Mouse (Mus musculus) CH12.LX (cell line): ENCODE data around the gene Kif20b. TPM values are rescaled to one million over a fixed set of nuclear protein-coding genes. Genes with fewer than 3 reads are reported as not detected.

Source experiments
- DNase-seq: peaks from one replicate; pipeline ENCODE4 v3.0.0-alpha.2; 2013; ENCODE audit errors: extremely low read depth
- H3K27ac ChIP-seq: 2 replicates; pipeline ENCODE4 v1.5.1; 2012; ENCODE audit warnings: low read depth, mild to moderate bottlenecking, control low read depth, moderate library complexity; ENCODE audit not compliant: insufficient read depth
- H3K27me3 ChIP-seq: replicated peaks from 2 replicates; pipeline ENCODE3; 2012; ENCODE audit warnings: inconsistent platforms
- H3K36me3 ChIP-seq, 2 experiments: replicated peaks in 1 of 2; 2 replicates each; pipeline versions ENCODE3 to v1.6.1; 2012; ENCODE audit warnings: inconsistent platforms in 1 of 2, low read length in 1 of 2, mild to moderate bottlenecking in 1 of 2, mixed read lengths in 1 of 2, moderate library complexity in 1 of 2; ENCODE audit not compliant: control insufficient read depth in 1 of 2, insufficient read depth in 1 of 2
- H3K4me1 ChIP-seq, 2 experiments: 2 replicates each; pipeline ENCODE4 v1.6.1; 2012; ENCODE audit warnings: inconsistent platforms in 1 of 2, moderate library complexity in 1 of 2; ENCODE audit not compliant: insufficient read depth in 2 of 2, control insufficient read depth in 1 of 2
- H3K4me2 ChIP-seq: 2 replicates; pipeline ENCODE4 v1.6.1; 2012; ENCODE audit warnings: low read depth, mild to moderate bottlenecking, control low read depth; ENCODE audit not compliant: poor library complexity, insufficient read depth, severe bottlenecking
- H3K4me3 ChIP-seq, 3 experiments: fragments of 150-350 bp in 1 of 3; sonication (generic) in 1 of 3; replicated peaks in 1 of 3; 2 replicates each; pipeline versions ENCODE3 to v1.5.1; 2011 to 2012; ENCODE audit warnings: low read depth in 2 of 3, low read length in 2 of 3, mild to moderate bottlenecking in 2 of 3, moderate library complexity in 2 of 3, control low read depth in 1 of 3, improper control_type of control experiment in 1 of 3, inconsistent platforms in 1 of 3, mixed read lengths in 1 of 3; ENCODE audit not compliant: poor library complexity in 1 of 3
- H3K79me2 ChIP-seq: replicated peaks from 2 replicates; pipeline ENCODE4 v1.6.1; 2012; ENCODE audit warnings: mild to moderate bottlenecking, moderate library complexity; ENCODE audit not compliant: control insufficient read depth, poor library complexity, insufficient read depth, severe bottlenecking; ENCODE audit errors: extremely low read depth
- H3K9ac ChIP-seq: 2 replicates; pipeline ENCODE4 v1.6.1; 2012; ENCODE audit warnings: low read depth, mild to moderate bottlenecking, control low read depth, moderate library complexity; ENCODE audit not compliant: insufficient read depth
- H3K9me3 ChIP-seq: replicated peaks from 2 replicates; pipeline ENCODE3; 2012; ENCODE audit warnings: low read length, inconsistent platforms, mixed read lengths
- BHLHE40 ChIP-seq: IDR thresholded peaks from 2 replicates; pipeline ENCODE4 v1.6.1; 2011; ENCODE audit warnings: mild to moderate bottlenecking, low read depth, low read length, improper control_type of control experiment
- CHD1 ChIP-seq: IDR thresholded peaks from 2 replicates; pipeline ENCODE4 v1.6.1; 2012; ENCODE audit warnings: low read depth, low read length, improper control_type of control experiment, inconsistent platforms
- CTCF ChIP-seq, 2 experiments: IDR thresholded peaks in 1 of 2; conservative IDR thresholded peaks in 1 of 2; 2 replicates each; pipeline ENCODE4 v1.5.1; 2011 to 2012; ENCODE audit warnings: low read depth in 2 of 2, low read length in 2 of 2, improper control_type of control experiment in 1 of 2, inconsistent platforms in 1 of 2, mild to moderate bottlenecking in 1 of 2, moderate library complexity in 1 of 2
- ETS1 ChIP-seq: conservative IDR thresholded peaks from 2 replicates; pipeline ENCODE4 v1.6.1; 2012; ENCODE audit warnings: low read depth, mild to moderate bottlenecking, inconsistent platforms, low read length, improper control_type of control experiment, moderate library complexity
- GABPA ChIP-seq: IDR thresholded peaks from 2 replicates; pipeline ENCODE4 v1.6.1; 2012; ENCODE audit warnings: low read depth, low read length, improper control_type of control experiment, inconsistent platforms; ENCODE audit not compliant: insufficient replicate concordance
- HCFC1 ChIP-seq: IDR thresholded peaks from 2 replicates; pipeline ENCODE4 v1.6.1; 2012; ENCODE audit warnings: low read depth, mild to moderate bottlenecking, inconsistent platforms, low read length, improper control_type of control experiment
- IRF4 ChIP-seq: IDR thresholded peaks from 2 replicates; pipeline ENCODE4 v1.6.1; 2014; ENCODE audit warnings: low read depth, mild to moderate bottlenecking, inconsistent platforms, low read length, improper control_type of control experiment
- JUND ChIP-seq: conservative IDR thresholded peaks from 2 replicates; pipeline ENCODE4 v1.6.1; 2011; ENCODE audit warnings: low read depth, low read length, improper control_type of control experiment
- KAT2A ChIP-seq: IDR thresholded peaks from 2 replicates; pipeline ENCODE4 v1.6.1; 2012; ENCODE audit warnings: low read length, improper control_type of control experiment, inconsistent platforms; ENCODE audit not compliant: insufficient replicate concordance
- MAFK ChIP-seq: IDR thresholded peaks from 2 replicates; pipeline ENCODE4 v1.6.1; 2011; ENCODE audit warnings: low read length, improper control_type of control experiment; ENCODE audit not compliant: insufficient replicate concordance
- MEF2A ChIP-seq: IDR thresholded peaks from 2 replicates; pipeline ENCODE4 v1.6.1; 2014; ENCODE audit warnings: low read depth, mild to moderate bottlenecking, inconsistent platforms, low read length, improper control_type of control experiment, borderline replicate concordance
- MXI1 ChIP-seq: IDR thresholded peaks from 2 replicates; pipeline ENCODE4 v1.6.1; 2011; ENCODE audit warnings: mild to moderate bottlenecking, low read depth, low read length, improper control_type of control experiment
- MYC ChIP-seq: IDR thresholded peaks from 2 replicates; pipeline ENCODE4 v1.6.1; 2011; ENCODE audit warnings: low read depth, mild to moderate bottlenecking, improper control_type of control experiment, low read length
- NRF1 ChIP-seq: IDR thresholded peaks from 2 replicates; pipeline ENCODE4 v1.6.1; 2014; ENCODE audit warnings: low read depth, mild to moderate bottlenecking, inconsistent platforms, low read length, improper control_type of control experiment, moderate library complexity
- POLR2AphosphoS2 ChIP-seq: IDR thresholded peaks from 2 replicates; pipeline ENCODE4 v1.6.1; 2011; ENCODE audit warnings: low read depth, low read length, improper control_type of control experiment
- RCOR1 ChIP-seq: conservative IDR thresholded peaks from 2 replicates; pipeline ENCODE4 v1.6.1; 2012; ENCODE audit warnings: low read depth, mild to moderate bottlenecking, inconsistent platforms, low read length, improper control_type of control experiment
- SIN3A ChIP-seq: IDR thresholded peaks from 2 replicates; pipeline ENCODE4 v1.6.1; 2012; ENCODE audit warnings: low read length, improper control_type of control experiment, inconsistent platforms
- TCF12 ChIP-seq: IDR thresholded peaks from 2 replicates; pipeline ENCODE4 v1.6.1; 2014; ENCODE audit warnings: low read depth, mild to moderate bottlenecking, inconsistent platforms, low read length, improper control_type of control experiment
- ZC3H11A ChIP-seq: IDR thresholded peaks from 2 replicates; pipeline ENCODE4 v1.6.1; 2012; ENCODE audit warnings: low read depth, mild to moderate bottlenecking, inconsistent platforms, low read length, improper control_type of control experiment
- ZKSCAN1 ChIP-seq: IDR thresholded peaks from 2 replicates; pipeline ENCODE4 v1.6.1; 2012; ENCODE audit warnings: low read depth, inconsistent platforms, low read length, improper control_type of control experiment, borderline replicate concordance
- ZMIZ1 ChIP-seq: IDR thresholded peaks from 2 replicates; pipeline ENCODE4 v1.6.1; 2012; ENCODE audit warnings: low read depth, mild to moderate bottlenecking, inconsistent platforms, low read length, improper control_type of control experiment
- ZNF384 ChIP-seq: IDR thresholded peaks from 2 replicates; pipeline ENCODE4 v1.6.1; 2012; ENCODE audit warnings: low read depth, low read length, improper control_type of control experiment, inconsistent platforms
- dilution Hi-C: fragments of 300-500 bp; cut with MboI; formaldehyde crosslinking; loops from 2 replicates; pipeline ENCODE4 v1.14.3; 2020; ENCODE audit warnings: low sequenced_read_pairs; ENCODE audit not compliant: extremely low pct_unique_long_range_greater_than_20kb, extremely low pct_ligation_motif_present
- in situ Hi-C: fragments of 300-500 bp; cut with MboI; formaldehyde crosslinking; loops from 3 replicates; pipeline ENCODE4 v1.14.3; 2019; ENCODE audit warnings: low sequenced_read_pairs, low pct_ligation_motif_present, low pct_unique_long_range_greater_than_20kb, mixed read lengths
- polyA plus RNA-seq: library from polyadenylated mRNA; unstranded; fragments of >175 nt; gene quantifications from 2 replicates; pipeline ENCODE4 v1.2.1, GENCODE M21; 2012; ENCODE audit warnings: low read depth; ENCODE audit not compliant: insufficient read length
- total RNA-seq, 2 experiments: library from RNA; depleted of rRNA; stranded (reverse); fragments of 300-350 nt in 1 of 2; fragments of >200 nt in 1 of 2; gene quantifications; 2 replicates each; pipeline ENCODE4 v1.2.3; 2012 to 2014

Gene Kif20b
- total and polyA plus RNA-seq, 3 experiments: 32.4 to 89.0 (median 59.5) TPM

DNA sequence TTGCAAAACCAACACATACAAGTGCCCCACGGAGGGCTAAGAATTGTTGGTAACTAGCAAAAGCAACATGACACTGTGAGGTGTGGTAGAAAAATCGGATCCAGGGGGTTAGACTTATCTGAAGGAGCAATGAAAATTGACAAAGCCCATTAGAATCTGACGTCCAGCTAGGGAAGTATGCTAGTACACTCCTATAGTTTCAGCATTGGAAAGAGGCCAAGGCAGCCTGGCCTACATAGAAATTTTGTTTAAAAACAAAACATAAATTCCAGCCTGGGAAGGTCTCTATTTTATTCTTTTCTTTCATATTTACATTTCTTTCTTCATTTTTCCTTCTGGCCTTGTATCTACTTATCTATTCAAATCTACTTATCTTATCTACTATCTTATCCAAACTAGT lies 1.6 kb upstream of the Kif20b start:
- TF ChIP-seq MEF2A: no peak
- TF ChIP-seq SIN3A: no peak
- no peak for TF ChIP-seq ZKSCAN1
- TF ChIP-seq BHLHE40: no peak
- no peak for TF ChIP-seq JUND
- TF ChIP-seq CHD1: no peak
- TF ChIP-seq GABPA: no peak
- no peak for TF ChIP-seq ZC3H11A
- TF ChIP-seq MYC: no peak
- no peak for TF ChIP-seq IRF4
- no peak for TF ChIP-seq HCFC1
- no peak for TF ChIP-seq ZNF384
- no peak for TF ChIP-seq ZMIZ1
- TF ChIP-seq ETS1: no peak
- no peak for TF ChIP-seq MAFK
- TF ChIP-seq KAT2A: no peak
- no peak for TF ChIP-seq TCF12
- no peak for TF ChIP-seq RCOR1
- TF ChIP-seq NRF1: no peak
- TF ChIP-seq MXI1: no peak
- TF ChIP-seq, all 38 proteins: peak for 0
- H3K4me1 ChIP-seq: peaks cover 3 to 14% of the 10 kb centered on the region in 2 experiments; a peak in 2 of 4 replicates
- in situ Hi-C loops: no loop called here
- H3K27me3 ChIP-seq: no peaks in the 10 kb centered on the region
- H3K27ac ChIP-seq: no peak overlapping the region
- peaks cover 32% of the 10 kb centered on the region for H3K79me2 ChIP-seq
- H3K4me2 ChIP-seq: no peak overlapping the region
- H3K36me3 ChIP-seq: peaks cover 8 to 14% of the 10 kb centered on the region in 2 experiments
- H3K4me3 ChIP-seq: no peak overlapping the region
- DNase-seq: no peak
- H3K9me3 ChIP-seq: no peaks in the 10 kb centered on the region
- dilution Hi-C loops: no loop called here
- H3K9ac ChIP-seq: no peak overlapping the region

DNA sequence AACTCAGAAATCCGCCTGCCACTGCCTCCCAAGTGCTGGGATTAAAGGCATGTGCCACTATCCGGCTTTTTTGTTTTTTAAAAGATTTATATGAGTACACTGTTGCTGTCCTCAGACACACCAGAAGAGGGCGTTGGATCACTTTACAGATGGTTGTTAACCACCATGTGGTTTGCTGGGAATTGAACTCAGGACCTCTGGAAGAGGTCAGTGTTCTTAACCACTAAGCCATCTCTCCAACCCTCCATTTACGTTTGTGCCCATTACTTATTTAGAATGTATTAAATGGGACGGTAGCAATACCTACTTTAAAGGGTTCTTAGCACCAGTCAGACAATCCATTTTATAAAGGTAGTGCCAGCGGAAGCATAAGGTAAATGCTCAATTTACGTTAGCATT lies 909 bp upstream of the Kif20b start:
- peak; percentile 58 for DNase-seq
- Histone ChIP-seq H3K4me3 (peak overlapping the region; percentile 82 to 98 (median 89)), H3K27ac (no peak overlapping the region), H3K36me3 (peaks cover 9 to 16% of the 10 kb centered on the region in 2 experiments), H3K79me2 (peaks cover 36% of the 10 kb centered on the region), H3K9me3 (no peaks in the 10 kb centered on the region)
- in situ Hi-C loops: no loop called here
- no peak for TF ChIP-seq POLR2AphosphoS2
- peak; percentile 15 to 51; a peak in 2 of 4 replicates for TF ChIP-seq CTCF (conservative IDR thresholded peaks at IDR 0.05 in 1 of 2, IDR thresholded peaks at IDR 0.05 in 1 of 2; ENCODE audit: low read depth in 2 of 2, low read length in 2 of 2)
- TF ChIP-seq, all 38 proteins: peak for 1
- H3K4me2 ChIP-seq: peak overlapping the region; percentile 55
- no peaks in the 10 kb centered on the region for H3K27me3 ChIP-seq
- H3K9ac ChIP-seq: no peak overlapping the region; the same call in 1 of the 2 replicates
- dilution Hi-C loops: no loop called here
- H3K4me1 ChIP-seq: peaks cover 3 to 14% of the 10 kb centered on the region in 2 experiments; a peak in 2 of 4 replicates
